Mouse (Mus musculus): Measurements from ENCODE around the gene Zc3h12b. TPM values are rescaled to one million over a fixed set of nuclear protein-coding genes. Genes with fewer than 3 reads are reported as not detected.

Zc3h12b gene
- polyA plus RNA-seq, 1 experiment from 2014 or later, result 1.4 TPM

DNA sequence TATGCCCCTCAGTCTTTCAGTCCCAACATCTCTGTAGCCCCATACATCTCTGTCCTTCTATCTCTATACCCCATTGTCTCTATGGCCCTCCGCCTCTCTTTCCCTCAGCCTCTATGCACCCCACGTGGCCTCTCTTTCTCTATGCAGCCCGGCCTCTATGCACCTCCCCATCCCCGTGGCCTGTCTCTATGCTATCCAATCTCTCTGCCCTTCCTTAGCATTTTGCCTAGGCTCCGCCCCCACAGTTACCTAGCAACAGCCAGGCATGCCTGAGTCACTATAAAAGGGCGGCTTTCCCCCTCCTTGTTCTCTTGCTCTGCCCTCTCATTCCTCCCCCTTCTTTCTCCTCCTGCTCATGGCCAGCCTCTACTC is 257.1 kb downstream of the Zc3h12b start:
- ATAC-seq (replicated peaks; ENCODE audit: extremely low read depth, insufficient read depth, low FRiP score), result peak; percentile 89
- 20% methylated on average over 6 of the region's 6 CpGs for WGBS

GRCm38 (mm10) chrX:95969116-95969515 is 257.6 kb downstream of the Zc3h12b start:
- ATAC-seq (replicated peaks; ENCODE audit: extremely low read depth, insufficient read depth, low FRiP score), result no peak
- no peak overlapping the region for H3K4me3 ChIP-seq (ENCODE audit: low read length)
- WGBS, result 53% methylated on average over 6 of the region's 6 CpGs

More for the DNA sequence above, 257.1 kb downstream of the Zc3h12b start:
- no peaks in the 10 kb centered on the region for H3K27me3 ChIP-seq (ENCODE audit: control insufficient read depth, insufficient read depth, low read length)
- no peaks in the 10 kb centered on the region for H3K9me3 ChIP-seq (replicated peaks; ENCODE audit: control insufficient read depth, low read length)
- peak overlapping the region; percentile 75 for H3K4me2 ChIP-seq (ENCODE audit: low read depth, low read length)
- peak overlapping the region; percentile 72 for H3K9ac ChIP-seq (ENCODE audit: low read length)
- H3K4me1 ChIP-seq (ENCODE audit: control insufficient read depth, insufficient read depth, low read length), result no peaks in the 10 kb centered on the region
- no peaks in the 10 kb centered on the region for H3K36me3 ChIP-seq (ENCODE audit: control insufficient read depth, insufficient read depth)
- peak overlapping the region; percentile 46 for H3K27ac ChIP-seq (ENCODE audit: low read length)
- peak overlapping the region; percentile 52 for H3K4me3 ChIP-seq (ENCODE audit: low read length)

GRCm38 (mm10) chrX:95969936-95970335 is 258.5 kb downstream of the Zc3h12b start:
- Histone ChIP-seq H3K4me1 (ENCODE audit: control insufficient read depth, insufficient read depth, low read length) (no peaks in the 10 kb centered on the region), H3K9me3 (replicated peaks; ENCODE audit: control insufficient read depth, low read length) (no peaks in the 10 kb centered on the region), H3K27me3 (ENCODE audit: control insufficient read depth, insufficient read depth, low read length) (no peaks in the 10 kb centered on the region), H3K36me3 (ENCODE audit: control insufficient read depth, insufficient read depth) (no peaks in the 10 kb centered on the region), H3K9ac (ENCODE audit: low read length) (no peak overlapping the region), H3K4me3 (ENCODE audit: low read length) (no peak overlapping the region), H3K4me2 (ENCODE audit: low read depth, low read length) (no peak overlapping the region), H3K27ac (ENCODE audit: low read length) (no peak overlapping the region)
- no peak for ATAC-seq (replicated peaks; ENCODE audit: extremely low read depth, insufficient read depth, low FRiP score)
- 88% methylated on average over 9 of the region's 9 CpGs for WGBS

More at GRCm38 (mm10) chrX:95969116-95969515, 257.6 kb downstream of the Zc3h12b start:
- Histone ChIP-seq H3K4me2 (ENCODE audit: low read depth, low read length) (no peak overlapping the region), H3K27ac (ENCODE audit: low read length) (no peak overlapping the region), H3K9me3 (replicated peaks; ENCODE audit: control insufficient read depth, low read length) (no peaks in the 10 kb centered on the region), H3K4me1 (ENCODE audit: control insufficient read depth, insufficient read depth, low read length) (no peaks in the 10 kb centered on the region), H3K27me3 (ENCODE audit: control insufficient read depth, insufficient read depth, low read length) (no peaks in the 10 kb centered on the region), H3K36me3 (ENCODE audit: control insufficient read depth, insufficient read depth) (no peaks in the 10 kb centered on the region), H3K9ac (ENCODE audit: low read length) (no peak overlapping the region)

Other genes starting within 250 kb of the Zc3h12b start
- 3.8 TPM in 2 replicates for gene Asb12, start 153.7 kb upstream of the Zc3h12b start, polyA plus RNA-seq (2015; fragmentation: Nextera tagmentation; extraction: Ambion mirVana)
- gene Pfn5, start 153.6 kb upstream of the Zc3h12b start, polyA plus RNA-seq (2015; fragmentation: Nextera tagmentation; extraction: Ambion mirVana), result not detected in 2 replicates
- gene Zc4h2, start 53.2 kb upstream of the Zc3h12b start, polyA plus RNA-seq (2015; fragmentation: Nextera tagmentation; extraction: Ambion mirVana), result 6.6 and 7.0 TPM in 2 replicates
- 62.7 and 63.6 TPM in 2 replicates for gene Las1l, start 245.3 kb downstream of the Zc3h12b start, polyA plus RNA-seq (2015; fragmentation: Nextera tagmentation; extraction: Ambion mirVana)